Mouse (Mus musculus): ENCODE results near the gene Fam198b. TPM values are rescaled to one million over a fixed set of nuclear protein-coding genes. Genes with fewer than 3 reads are reported as not detected.
A peak's percentile ranks its signal among the peaks of the same experiment; 100 is the strongest.
"Not testable (repeated sequence)": the region's sequence is repeated elsewhere in the genome, so short reads cannot be mapped to it uniquely, and the experiment has no call there.

Fam198b gene
- polyA plus RNA-seq, 1 experiment: 2.4 TPM

GRCm38 (mm10) chr3:79956792-79957191 is 72.5 kb downstream of the Fam198b start:
- no peak for DNase-seq
- Histone ChIP-seq H3K27ac (ENCODE audit: insufficient read depth, low read depth, low read length) (no peak overlapping the region), H3K27me3 (replicated peaks; ENCODE audit: control insufficient read depth, insufficient read depth, low read length) (no peaks in the 10 kb centered on the region), H3K36me3 (ENCODE audit: control insufficient read depth, insufficient read depth, low read length) (no peaks in the 10 kb centered on the region), H3K4me3 (ENCODE audit: insufficient read depth, low read depth, low read length) (no peak overlapping the region), H3K4me1 (ENCODE audit: control insufficient read depth, insufficient read depth, low read length) (no peaks in the 10 kb centered on the region)
- TF ChIP-seq POLR2A (IDR thresholded peaks at IDR 0.05; ENCODE audit: low read depth, low read length): no peak
- no peak for TF ChIP-seq CTCF (conservative IDR thresholded peaks at IDR 0.05; ENCODE audit: insufficient read depth, insufficient read length, low read depth, low read length)

- no peak for TF ChIP-seq CTCF (conservative IDR thresholded peaks at IDR 0.05; ENCODE audit: insufficient read depth, insufficient read length, low read depth, low read length)
- TF ChIP-seq POLR2A (IDR thresholded peaks at IDR 0.05; ENCODE audit: low read depth, low read length): no peak
- no peaks in the 10 kb centered on the region for H3K36me3 ChIP-seq (ENCODE audit: control insufficient read depth, insufficient read depth, low read length)
- no peak for DNase-seq
- 90% methylated on average over 2 of the region's 2 CpGs for WGBS
- no peak overlapping the region for H3K27ac ChIP-seq (ENCODE audit: insufficient read depth, low read depth, low read length)
- H3K4me1 ChIP-seq (ENCODE audit: control insufficient read depth, insufficient read depth, low read length): no peaks in the 10 kb centered on the region
- no peak overlapping the region for H3K4me3 ChIP-seq (ENCODE audit: insufficient read depth, low read depth, low read length)
- H3K27me3 ChIP-seq (replicated peaks; ENCODE audit: control insufficient read depth, insufficient read depth, low read length): no peaks in the 10 kb centered on the region
Observed at GRCm38 (mm10) chr3:79957752-79958151, 73.4 kb downstream of the Fam198b start.

DNA sequence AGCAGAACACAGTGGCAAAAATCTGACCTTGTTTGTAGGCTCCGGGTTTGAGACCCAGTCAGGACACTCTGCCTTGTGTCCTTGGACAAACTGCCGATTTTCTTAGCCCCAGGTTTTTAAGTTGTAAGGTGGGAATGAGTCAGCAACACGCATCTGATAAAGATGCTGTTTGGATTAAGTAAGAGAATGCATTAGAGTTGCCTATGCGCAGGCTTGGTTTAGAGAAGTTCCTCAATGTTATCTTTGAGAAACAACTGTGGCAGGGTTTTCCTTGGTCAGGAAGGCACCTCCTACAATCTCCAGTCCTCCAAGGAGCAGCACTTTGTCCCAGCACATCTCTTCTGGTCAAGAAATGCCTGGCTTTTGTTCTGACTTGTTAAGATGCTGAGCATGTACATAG is 82.4 kb downstream of the Fam198b start:
- 76% methylated on average over 4 of the region's 4 CpGs for WGBS
- no peak overlapping the region for H3K27ac ChIP-seq (ENCODE audit: insufficient read depth, low read depth, low read length)

GRCm38 (mm10) chr3:79967346-79967745 is 83.0 kb downstream of the Fam198b start:
- no peak overlapping the region for H3K27ac ChIP-seq (ENCODE audit: insufficient read depth, low read depth, low read length)
- DNase-seq: no peak
- WGBS: 44% methylated on average over 1 of the region's 1 CpGs

More for the DNA sequence above, 82.4 kb downstream of the Fam198b start:
- Histone ChIP-seq H3K27me3 (replicated peaks; ENCODE audit: control insufficient read depth, insufficient read depth, low read length) (no peaks in the 10 kb centered on the region), H3K36me3 (ENCODE audit: control insufficient read depth, insufficient read depth, low read length) (no peaks in the 10 kb centered on the region), H3K4me1 (ENCODE audit: control insufficient read depth, insufficient read depth, low read length) (no peaks in the 10 kb centered on the region; the same call in 1 of the 2 replicates), H3K4me3 (ENCODE audit: insufficient read depth, low read depth, low read length) (no peak overlapping the region)
- TF ChIP-seq CTCF (conservative IDR thresholded peaks at IDR 0.05; ENCODE audit: insufficient read depth, insufficient read length, low read depth, low read length) (no peak), POLR2A (IDR thresholded peaks at IDR 0.05; ENCODE audit: low read depth, low read length) (no peak)
- DNase-seq: no peak

DNA sequence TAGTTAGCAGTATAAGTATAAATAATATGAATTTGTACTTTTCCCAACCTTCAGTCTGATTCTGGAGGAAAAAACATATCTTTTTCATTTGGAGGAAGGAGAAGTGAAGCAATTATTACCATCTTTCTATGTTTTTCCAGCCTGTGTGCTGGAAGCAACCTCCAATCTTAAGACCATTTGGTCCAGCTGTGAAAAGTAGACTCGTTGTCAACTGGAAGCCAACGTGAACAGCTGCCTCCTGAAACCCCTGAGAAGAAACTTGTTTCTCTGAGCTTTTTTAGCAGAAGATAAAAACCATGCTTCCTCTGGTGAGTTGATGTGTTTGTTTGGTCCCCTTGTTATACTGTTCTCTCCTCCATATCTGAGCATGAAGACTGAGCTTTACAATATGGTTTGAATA is 84.1 kb downstream of the Fam198b start:
- Histone ChIP-seq H3K4me3 (ENCODE audit: insufficient read depth, low read depth, low read length) (no peak overlapping the region), H3K36me3 (ENCODE audit: control insufficient read depth, insufficient read depth, low read length) (no peaks in the 10 kb centered on the region), H3K27me3 (replicated peaks; ENCODE audit: control insufficient read depth, insufficient read depth, low read length) (no peaks in the 10 kb centered on the region), H3K4me1 (ENCODE audit: control insufficient read depth, insufficient read depth, low read length) (no peaks in the 10 kb centered on the region; the same call in 1 of the 2 replicates), H3K27ac (ENCODE audit: insufficient read depth, low read depth, low read length) (no peak overlapping the region)
- DNase-seq: no peak
- WGBS: 67% methylated on average over 2 of the region's 2 CpGs
- TF ChIP-seq POLR2A (IDR thresholded peaks at IDR 0.05; ENCODE audit: low read depth, low read length) (no peak), CTCF (conservative IDR thresholded peaks at IDR 0.05; ENCODE audit: insufficient read depth, insufficient read length, low read depth, low read length) (no peak)

More at GRCm38 (mm10) chr3:79967346-79967745, 83.0 kb downstream of the Fam198b start:
- H3K4me3 ChIP-seq (ENCODE audit: insufficient read depth, low read depth, low read length): no peak overlapping the region
- TF ChIP-seq CTCF (conservative IDR thresholded peaks at IDR 0.05; ENCODE audit: insufficient read depth, insufficient read length, low read depth, low read length): no peak
- TF ChIP-seq POLR2A (IDR thresholded peaks at IDR 0.05; ENCODE audit: low read depth, low read length): no peak
- no peaks in the 10 kb centered on the region for H3K27me3 ChIP-seq (replicated peaks; ENCODE audit: control insufficient read depth, insufficient read depth, low read length)
- no peaks in the 10 kb centered on the region; the same call in 1 of the 2 replicates for H3K4me1 ChIP-seq (ENCODE audit: control insufficient read depth, insufficient read depth, low read length)
- H3K36me3 ChIP-seq (ENCODE audit: control insufficient read depth, insufficient read depth, low read length): no peaks in the 10 kb centered on the region

DNA sequence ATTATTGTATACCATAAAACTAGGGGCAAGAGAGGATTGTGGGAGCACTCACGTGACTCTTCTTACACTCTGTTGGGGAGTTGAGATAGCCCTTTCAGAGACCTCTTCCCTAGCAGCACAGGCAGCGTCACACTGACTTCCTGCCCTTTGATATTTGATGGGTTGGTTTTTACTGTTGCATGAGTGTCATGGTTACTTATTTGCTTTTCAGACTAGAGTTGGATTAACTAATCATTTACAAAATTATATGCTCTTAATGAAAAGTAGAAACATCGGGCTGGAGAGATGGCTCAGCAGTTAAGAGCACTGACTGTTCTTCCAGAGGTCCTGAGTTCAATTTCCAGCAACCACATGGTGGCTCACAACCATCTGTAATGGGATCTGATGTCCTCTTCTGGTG is 85.2 kb downstream of the Fam198b start:
- H3K4me1 ChIP-seq (ENCODE audit: control insufficient read depth, insufficient read depth, low read length); H3K4me3 ChIP-seq (ENCODE audit: insufficient read depth, low read depth, low read length); H3K27me3 ChIP-seq (replicated peaks; ENCODE audit: control insufficient read depth, insufficient read depth, low read length); H3K27ac ChIP-seq (ENCODE audit: insufficient read depth, low read depth, low read length); H3K36me3 ChIP-seq (ENCODE audit: control insufficient read depth, insufficient read depth, low read length): not testable (repeated sequence)
- peak; percentile 56 for DNase-seq
- WGBS: 56% methylated on average over 3 of the region's 3 CpGs

- Histone ChIP-seq H3K36me3 (ENCODE audit: control insufficient read depth, insufficient read depth, low read length) (no peaks in the 10 kb centered on the region), H3K4me3 (ENCODE audit: insufficient read depth, low read depth, low read length) (no peak overlapping the region), H3K27me3 (replicated peaks; ENCODE audit: control insufficient read depth, insufficient read depth, low read length) (no peaks in the 10 kb centered on the region), H3K27ac (ENCODE audit: insufficient read depth, low read depth, low read length) (no peak overlapping the region), H3K4me1 (ENCODE audit: control insufficient read depth, insufficient read depth, low read length) (no peaks in the 10 kb centered on the region; the same call in 1 of the 2 replicates)
- WGBS: 79% methylated on average over 2 of the region's 2 CpGs
- TF ChIP-seq CTCF (conservative IDR thresholded peaks at IDR 0.05; ENCODE audit: insufficient read depth, insufficient read length, low read depth, low read length): no peak
- TF ChIP-seq POLR2A (IDR thresholded peaks at IDR 0.05; ENCODE audit: low read depth, low read length): no peak
- DNase-seq: no peak
Observed at GRCm38 (mm10) chr3:79970070-79970469, 85.7 kb downstream of the Fam198b start.

GRCm38 (mm10) chr3:79970498-79970897 is 86.2 kb downstream of the Fam198b start:
- H3K27me3 ChIP-seq (replicated peaks; ENCODE audit: control insufficient read depth, insufficient read depth, low read length): no peaks in the 10 kb centered on the region
- no peak overlapping the region for H3K4me3 ChIP-seq (ENCODE audit: insufficient read depth, low read depth, low read length)
- no peak overlapping the region for H3K27ac ChIP-seq (ENCODE audit: insufficient read depth, low read depth, low read length)
- no peak for DNase-seq
- H3K36me3 ChIP-seq (ENCODE audit: control insufficient read depth, insufficient read depth, low read length): no peaks in the 10 kb centered on the region
- H3K4me1 ChIP-seq (ENCODE audit: control insufficient read depth, insufficient read depth, low read length): no peaks in the 10 kb centered on the region; the same call in 1 of the 2 replicates
- 60% methylated on average over 2 of the region's 2 CpGs for WGBS
- no peak for TF ChIP-seq CTCF (conservative IDR thresholded peaks at IDR 0.05; ENCODE audit: insufficient read depth, insufficient read length, low read depth, low read length)
- TF ChIP-seq POLR2A (IDR thresholded peaks at IDR 0.05; ENCODE audit: low read depth, low read length): no peak

Data from kidney, adult 2 months (tissue).